ENCODE assay signal across 9 mouse cellular contexts in genomic region chr11:64971471-64971988, GRCm38 (mm10).
"Had no signal": no experiment of that assay in that cellular context is flagged by ENCODE, and none has a peak within 500 bp of the region (broad histone marks: within the 10 kb centered on the region; RNA-seq: fewer than 3 reads in every experiment).

No protein-coding gene starts in this region.

- DNase-seq: kidney, postnatal 36 days; layer of hippocampus, postnatal 36 days; left cerebral cortex, postnatal 4 days; liver, postnatal 0 days; lung, embryonic 14.5 days; retina, postnatal 1 day; right cerebral cortex, postnatal 25 days; thymus, adult 18-20 months; thymus, postnatal 36 days had no signal
